In the genomic region with DNA sequence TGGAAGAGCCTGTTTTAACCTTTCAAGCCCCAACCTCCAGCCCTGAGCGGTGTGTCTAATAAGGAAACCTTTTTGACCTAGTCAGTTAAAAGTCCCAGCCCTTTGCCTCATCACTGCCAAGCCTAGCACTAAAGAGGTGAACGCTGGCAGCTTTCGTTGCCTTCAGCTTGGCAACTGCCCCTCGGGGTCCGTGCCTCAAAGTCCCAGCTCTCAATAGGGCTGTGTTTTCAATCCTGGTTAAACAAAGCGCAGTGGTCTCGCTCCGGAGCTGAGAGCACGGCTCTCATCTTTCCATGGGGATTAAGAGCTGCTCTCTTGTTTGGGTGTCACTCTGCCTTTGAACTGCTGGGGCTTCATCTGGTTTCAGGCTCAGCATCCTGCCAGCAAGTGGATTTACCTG, we compare ENCODE assay signal across 12 mouse cellular contexts. TPM values are rescaled to one million over a fixed set of nuclear protein-coding genes. Genes with fewer than 3 reads are reported as not detected.
DNase-seq lines count a peak whose midpoint lies in the region; ATAC-seq lines count a peak whose summit lies in the region.
"Had no signal": no experiment of that assay in that cellular context is flagged by ENCODE, and none has a peak within 500 bp of the region (broad histone marks: within the 10 kb centered on the region; RNA-seq: fewer than 3 reads in every experiment).

No protein-coding gene starts in this region.

- H3K27ac ChIP-seq in heart, embryonic 13.5 days (replicated peaks), result no peak overlapping the region
- H3K27ac ChIP-seq in forebrain, embryonic 16.5 days (ENCODE audit: low read length), result peak overlapping the region; percentile 82
- H3K27ac ChIP-seq in midbrain, embryonic 11.5 days (ENCODE audit: low read depth, low read length), result peak overlapping the region; percentile 40; the same call in 1 of the 2 replicates
- H3K27ac ChIP-seq in intestine, embryonic 16.5 days (ENCODE audit: low read length), result no peak overlapping the region
- H3K27ac ChIP-seq: kidney, postnatal 0 days; stomach, embryonic 15.5 days had no signal

- peaks cover 24% of the 10 kb centered on the region for H3K4me1 ChIP-seq in heart, embryonic 13.5 days
- H3K4me1 ChIP-seq in forebrain, embryonic 16.5 days (replicated peaks; ENCODE audit: control insufficient read depth, insufficient read depth, low read length), result peaks cover 43% of the 10 kb centered on the region
- peaks cover 22% of the 10 kb centered on the region for H3K4me1 ChIP-seq in midbrain, embryonic 11.5 days (ENCODE audit: control insufficient read depth, insufficient read depth, low read length)
- peaks cover 15% of the 10 kb centered on the region; the same call in 1 of the 2 replicates for H3K4me1 ChIP-seq in intestine, embryonic 16.5 days (ENCODE audit: control insufficient read depth, insufficient read depth, low read length)

- ATAC-seq in heart, embryonic 13.5 days (ENCODE audit: extremely low read depth, insufficient number of reproducible peaks, low FRiP score, low TSS enrichment), result no peak
- peak; percentile 24; the same call in 1 of the 2 replicates for ATAC-seq in forebrain, embryonic 16.5 days
- ATAC-seq in midbrain, embryonic 11.5 days (ENCODE audit: low FRiP score), result peak; percentile 77
- no peak for ATAC-seq in intestine, embryonic 16.5 days

- H3K4me2 ChIP-seq in heart, embryonic 13.5 days, result peak overlapping the region; percentile 50
- H3K4me2 ChIP-seq in forebrain, embryonic 16.5 days (ENCODE audit: low read length), result peak overlapping the region; percentile 23
- peak overlapping the region; percentile 35 for H3K4me2 ChIP-seq in midbrain, embryonic 11.5 days
- no peak overlapping the region for H3K4me2 ChIP-seq in intestine, embryonic 16.5 days (ENCODE audit: low read depth, low read length)
- H3K4me2 ChIP-seq: stomach, embryonic 15.5 days had no signal

- H3K27me3 ChIP-seq in heart, embryonic 13.5 days (replicated peaks), result peaks cover 7% of the 10 kb centered on the region; the same call in 1 of the 2 replicates
- H3K27me3 ChIP-seq in forebrain, embryonic 16.5 days (replicated peaks; ENCODE audit: control insufficient read depth, insufficient read depth, low read length), result no peaks in the 10 kb centered on the region
- no peaks in the 10 kb centered on the region for H3K27me3 ChIP-seq in midbrain, embryonic 11.5 days (ENCODE audit: control insufficient read depth, insufficient read depth, low read length)
- H3K27me3 ChIP-seq in intestine, embryonic 16.5 days (replicated peaks; ENCODE audit: control insufficient read depth, insufficient read depth, low read length), result no peaks in the 10 kb centered on the region
- H3K27me3 ChIP-seq: stomach, embryonic 15.5 days had no signal

- no peak for DNase-seq in heart, adult 11 months
- peak; percentile 65 for DNase-seq in embryo, embryonic 11 days
- peak; percentile 93 for DNase-seq in midbrain, embryonic 11.5 days (ENCODE audit: low spot score, missing footprints)
- DNase-seq in kidney, postnatal 14 days, result no peak
- DNase-seq in gastrocnemius, postnatal 14 days, result no peak
- DNase-seq: gastrocnemius, postnatal 25 days; right cerebral cortex, adult 18-20 months had no signal

- peak overlapping the region; percentile 16 for H3K4me3 ChIP-seq in heart, embryonic 13.5 days
- no peak overlapping the region for H3K4me3 ChIP-seq in forebrain, embryonic 16.5 days (replicated peaks; ENCODE audit: low read length)
- H3K4me3 ChIP-seq in midbrain, embryonic 11.5 days (ENCODE audit: low read depth, low read length), result peak overlapping the region; percentile 5; the same call in 1 of the 2 replicates
- no peak overlapping the region for H3K4me3 ChIP-seq in intestine, embryonic 16.5 days (ENCODE audit: low read length)
- H3K4me3 ChIP-seq: stomach, embryonic 15.5 days had no signal

- H3K36me3 ChIP-seq in heart, embryonic 13.5 days, result no peaks in the 10 kb centered on the region
- no peaks in the 10 kb centered on the region for H3K36me3 ChIP-seq in forebrain, embryonic 16.5 days (ENCODE audit: control insufficient read depth, insufficient read depth)
- no peaks in the 10 kb centered on the region for H3K36me3 ChIP-seq in midbrain, embryonic 11.5 days (ENCODE audit: control insufficient read depth, insufficient read depth, low read length)
- no peaks in the 10 kb centered on the region for H3K36me3 ChIP-seq in intestine, embryonic 16.5 days (ENCODE audit: control insufficient read depth, insufficient read depth, low read length)
- H3K36me3 ChIP-seq: stomach, embryonic 15.5 days had no signal

- intact Hi-C loops in gastrocnemius, postnatal 14 days (cut with DNase I; ENCODE audit: low total_unique reads), result no loop called here

- H3K9ac ChIP-seq in heart, embryonic 13.5 days, result 0 out of 2 replicates have a peak overlapping the region, but pooled peaks have one; percentile 33
- peak overlapping the region; percentile 31 for H3K9ac ChIP-seq in forebrain, embryonic 16.5 days (replicated peaks; ENCODE audit: low read depth, low read length)
- peak overlapping the region; percentile 39 for H3K9ac ChIP-seq in midbrain, embryonic 11.5 days (ENCODE audit: low read length)
- H3K9ac ChIP-seq in intestine, embryonic 16.5 days (ENCODE audit: low read depth, low read length), result no peak overlapping the region
- H3K9ac ChIP-seq: stomach, embryonic 15.5 days had no signal

- WGBS in heart, embryonic 13.5 days, result 10% methylated on average over 9 of the region's 9 CpGs
- 1% methylated on average over 9 of the region's 9 CpGs for WGBS in forebrain, embryonic 16.5 days
- under 1% methylated on average over 9 of the region's 9 CpGs for WGBS in midbrain, embryonic 11.5 days
- 11% methylated on average over 9 of the region's 9 CpGs for WGBS in intestine, embryonic 16.5 days

- no peaks in the 10 kb centered on the region for H3K9me3 ChIP-seq in heart, embryonic 13.5 days
- no peaks in the 10 kb centered on the region for H3K9me3 ChIP-seq in forebrain, embryonic 16.5 days (ENCODE audit: control insufficient read depth, low read length)
- H3K9me3 ChIP-seq in midbrain, embryonic 11.5 days (ENCODE audit: control insufficient read depth, low read length), result no peaks in the 10 kb centered on the region
- H3K9me3 ChIP-seq in intestine, embryonic 16.5 days (ENCODE audit: control insufficient read depth, low read length), result no peaks in the 10 kb centered on the region
- H3K9me3 ChIP-seq: stomach, embryonic 15.5 days had no signal

RNA-seq across cellular contexts. Expression of gene Cdon, which starts 20.1 kb away (rescaled TPM):
- 5.0 and 5.4 TPM in 2 replicates for polyA plus RNA-seq in heart, embryonic 13.5 days (2015; fragmentation: Nextera tagmentation; extraction: Ambion mirVana)
- polyA plus RNA-seq in forebrain, embryonic 16.5 days (2015; fragmentation: Nextera tagmentation; extraction: Ambion mirVana), result 11.9 and 12.3 TPM in 2 replicates
- 8.8 and 10.1 TPM in 2 replicates for polyA plus RNA-seq in midbrain, embryonic 11.5 days (2014; fragmentation: Nextera tagmentation; extraction: Ambion mirVana)
- 10 to 100 TPM; 17.7 to 21.7 TPM for total RNA-seq in gastrocnemius, postnatal 14 days (2021)
- 4.7 and 5.5 TPM in 2 replicates for polyA plus RNA-seq in intestine, embryonic 16.5 days (2015; fragmentation: Nextera tagmentation; extraction: Ambion mirVana)

Comparison
In these comparisons a context has a peak if more than half of its experiments do, and no peak if none do; other contexts are left out.
1. ATAC-seq: peak in forebrain, embryonic 16.5 days (single experiment) and midbrain, embryonic 11.5 days (single experiment); none in heart, embryonic 13.5 days (single experiment) and intestine, embryonic 16.5 days (single experiment).
2. H3K27ac ChIP-seq: peak in forebrain, embryonic 16.5 days (single experiment) and midbrain, embryonic 11.5 days (single experiment); none in heart, embryonic 13.5 days (single experiment) and intestine, embryonic 16.5 days (single experiment).
3. H3K4me3 ChIP-seq: peak in heart, embryonic 13.5 days (single experiment) and midbrain, embryonic 11.5 days (single experiment); none in forebrain, embryonic 16.5 days (single experiment) and intestine, embryonic 16.5 days (single experiment).
4. DNase-seq: peak in embryo, embryonic 11 days (single experiment) and midbrain, embryonic 11.5 days (single experiment); none in heart, adult 11 months (single experiment), kidney, postnatal 14 days (single experiment) and gastrocnemius, postnatal 14 days (single experiment).